Mouse (Mus musculus) kidney, adult 2 months (tissue): ENCODE data around the gene Smg1.

Experiments used
- CTCF ChIP-seq: fragments of 200-500 bp; conservative IDR thresholded peaks from 2 replicates; pipeline ENCODE4 v1.5.1; 2011; ENCODE audit warnings: low read depth, mild to moderate bottlenecking, control low read depth, low read length, moderate library complexity, mixed read lengths; ENCODE audit not compliant: insufficient read depth, insufficient read length
- POLR2A ChIP-seq: fragments of 200-500 bp; IDR thresholded peaks from one replicate; pipeline ENCODE4 v1.6.1; 2011; ENCODE audit warnings: low read depth, low read length, control low read depth

DNA sequence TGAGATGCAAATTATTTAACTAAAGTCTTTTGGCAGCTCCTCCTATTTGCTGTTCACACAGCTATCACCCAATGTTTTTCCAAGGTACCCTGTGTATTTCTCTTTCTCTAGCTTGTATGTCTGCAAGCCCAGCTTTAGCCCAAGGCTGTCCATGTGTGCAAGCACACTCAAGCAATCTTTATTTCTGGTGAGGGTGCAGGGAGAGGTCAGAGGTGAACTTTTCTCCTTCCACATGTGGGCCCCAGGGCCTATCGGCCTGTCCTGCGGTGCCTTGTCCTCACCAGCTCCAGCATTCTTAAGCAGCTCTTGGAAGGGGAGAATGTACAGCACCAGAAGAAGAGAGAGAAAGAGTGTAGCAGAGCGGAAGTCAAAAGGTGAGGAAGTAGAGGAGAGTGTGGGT is 9.5 kb upstream of the Smg1 start:
- TF ChIP-seq POLR2A = no peak
- no peak for TF ChIP-seq CTCF
